Mouse (Mus musculus): Measurements from ENCODE around the gene Tigd3. TPM values are rescaled to one million over a fixed set of nuclear protein-coding genes. Genes with fewer than 3 reads are reported as not detected.

The Tigd3 gene
- polyA plus RNA-seq, 1 experiment, result 0.94 TPM

DNA sequence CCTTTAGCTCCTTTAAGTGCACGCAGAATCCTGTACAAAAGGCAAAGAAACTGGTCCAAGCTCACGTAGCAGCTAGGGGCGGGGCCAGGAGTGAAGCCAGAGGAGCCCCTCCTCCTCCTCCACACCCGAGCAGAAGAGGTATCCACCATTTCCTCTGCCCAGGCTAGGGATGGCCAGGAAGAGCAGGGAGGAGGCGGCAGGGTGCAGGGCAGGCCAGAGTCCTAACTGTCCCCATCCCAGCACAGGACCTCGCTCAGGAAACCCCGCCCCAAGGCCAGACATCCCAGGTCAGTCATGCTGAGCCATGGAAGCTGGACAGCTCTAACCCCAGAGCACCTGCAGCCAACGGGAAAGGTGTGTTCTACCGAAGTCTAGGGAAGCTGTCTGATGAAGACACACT, 27.8 kb upstream of the Tigd3 start:
- H3K27ac ChIP-seq (ENCODE audit: control insufficient read depth, insufficient read depth, low read depth, low read length), result no peak overlapping the region
- TF ChIP-seq CTCF (IDR thresholded peaks at IDR 0.05; ENCODE audit: control insufficient read depth, insufficient read depth, insufficient replicate concordance, low read depth, low read length) (no peak), POLR2A (IDR thresholded peaks at IDR 0.05; ENCODE audit: control insufficient read depth, low read depth, low read length) (no peak)
- H3K4me1 ChIP-seq (ENCODE audit: control insufficient read depth, insufficient read depth, low read length), result peaks cover 14% of the 10 kb centered on the region
- H3K4me3 ChIP-seq (ENCODE audit: control insufficient read depth, low read depth, low read length), result no peak overlapping the region
- no peaks in the 10 kb centered on the region for H3K36me3 ChIP-seq (ENCODE audit: control insufficient read depth, insufficient read depth, low read length)
- no peaks in the 10 kb centered on the region for H3K27me3 ChIP-seq (ENCODE audit: control insufficient read depth, insufficient read depth, low read length)

DNA sequence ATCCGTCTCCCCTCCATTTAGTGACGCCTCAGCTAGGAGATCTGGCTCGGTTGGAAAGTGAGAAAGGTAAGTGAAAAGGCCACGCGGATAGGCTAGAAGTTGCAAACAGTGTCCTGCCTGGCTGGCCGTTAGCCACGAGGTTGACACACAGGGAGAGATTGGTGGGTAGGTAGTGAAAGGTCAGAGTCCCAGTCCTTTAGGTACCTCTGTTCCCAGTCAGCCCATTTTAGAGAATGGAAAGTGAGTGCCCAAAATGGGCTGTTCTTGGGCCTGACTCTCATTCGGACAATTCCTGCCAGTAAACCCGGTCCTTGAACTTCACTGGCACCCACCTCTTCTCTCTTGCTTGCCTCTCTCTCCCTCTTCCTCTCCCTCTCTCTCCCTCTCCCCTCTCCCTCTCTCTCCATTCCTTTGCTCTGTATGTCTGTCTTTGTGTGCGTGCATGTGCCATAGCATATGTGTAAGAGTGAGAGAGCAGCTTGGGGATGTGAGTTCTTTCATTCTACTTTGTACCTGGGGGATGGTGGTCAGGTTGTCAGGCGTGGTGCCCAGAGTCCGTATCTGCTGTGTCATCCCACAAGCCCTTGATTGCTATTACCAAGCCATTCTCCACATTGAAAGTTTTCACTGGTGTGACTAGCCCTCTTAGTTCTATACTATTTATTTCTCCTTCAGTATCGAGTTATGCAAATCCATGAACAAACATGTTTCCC, 19.2 kb upstream of the Tigd3 start, which contains the start of gene Dpf2:
Gene Dpf2, minus strand, starts transcription at position 4 of the 713 bp plus-strand sequence.
- Histone ChIP-seq H3K27me3 (ENCODE audit: control insufficient read depth, insufficient read depth, low read length) (no peaks in the 10 kb centered on the region), H3K27ac (ENCODE audit: control insufficient read depth, insufficient read depth, low read depth, low read length) (peak within 1 kb of the TSS; percentile 73), H3K4me1 (ENCODE audit: control insufficient read depth, insufficient read depth, low read length) (peaks cover 11% of the 10 kb centered on the region), H3K4me3 (ENCODE audit: control insufficient read depth, low read depth, low read length) (peak within 1 kb of the TSS; percentile 96), H3K36me3 (ENCODE audit: control insufficient read depth, insufficient read depth, low read length) (no peaks in the 10 kb centered on the region)
- TF ChIP-seq POLR2A (IDR thresholded peaks at IDR 0.05; ENCODE audit: control insufficient read depth, low read depth, low read length) (no peak; the same call in 1 of the 2 replicates), CTCF (IDR thresholded peaks at IDR 0.05; ENCODE audit: control insufficient read depth, insufficient read depth, insufficient replicate concordance, low read depth, low read length) (no peak)

DNA sequence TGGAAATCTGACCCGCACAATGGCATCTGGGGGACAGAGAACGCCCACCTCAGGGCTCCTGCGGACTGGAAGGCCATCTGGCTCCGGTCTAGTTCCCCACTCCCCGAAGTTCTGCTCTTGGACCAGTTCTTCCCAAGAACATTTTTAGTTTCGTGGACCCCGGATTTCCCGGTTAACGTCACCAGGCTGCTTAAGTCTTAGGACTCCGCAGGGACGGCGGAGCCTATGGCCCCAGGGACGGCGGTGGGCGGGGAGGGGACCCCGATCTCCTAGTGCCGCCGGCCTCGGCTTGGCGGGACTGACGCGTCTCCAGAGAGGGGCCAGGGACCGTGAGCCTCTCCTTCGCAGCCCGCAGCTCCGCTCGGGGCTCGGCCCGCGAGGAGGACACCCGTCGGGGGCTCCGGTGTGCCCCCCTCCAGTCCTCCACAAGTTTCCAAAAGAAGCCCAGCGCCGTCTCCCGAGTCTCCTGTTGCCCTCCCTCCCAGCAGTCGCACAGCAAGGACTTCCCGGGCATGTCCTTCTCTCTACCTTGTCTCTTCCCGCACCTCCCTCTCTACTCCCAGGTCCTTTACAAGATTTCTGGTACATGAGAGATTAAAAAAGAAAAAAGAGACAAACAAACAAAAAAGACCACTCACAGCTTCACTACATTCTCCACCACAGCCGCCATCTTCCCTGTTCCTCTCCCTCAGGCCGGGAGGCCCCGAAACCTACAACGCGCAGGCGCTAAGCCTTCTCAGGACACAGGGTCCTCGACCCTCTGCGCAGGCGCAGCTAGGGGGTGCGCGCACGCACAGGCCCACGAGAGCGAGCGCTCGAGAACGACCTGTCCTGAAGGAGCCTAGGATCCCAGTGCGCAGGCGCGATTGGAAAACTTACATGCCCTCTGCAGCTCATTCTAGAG, 18.4 kb upstream of the Tigd3 start:
- H3K27me3 ChIP-seq (ENCODE audit: control insufficient read depth, insufficient read depth, low read length), result no peaks in the 10 kb centered on the region
- peaks cover 11% of the 10 kb centered on the region for H3K4me1 ChIP-seq (ENCODE audit: control insufficient read depth, insufficient read depth, low read length)
- H3K27ac ChIP-seq (ENCODE audit: control insufficient read depth, insufficient read depth, low read depth, low read length), result peak overlapping the region; percentile 73
- no peaks in the 10 kb centered on the region for H3K36me3 ChIP-seq (ENCODE audit: control insufficient read depth, insufficient read depth, low read length)
- TF ChIP-seq POLR2A (IDR thresholded peaks at IDR 0.05; ENCODE audit: control insufficient read depth, low read depth, low read length) (peak; percentile 95), CTCF (IDR thresholded peaks at IDR 0.05; ENCODE audit: control insufficient read depth, insufficient read depth, insufficient replicate concordance, low read depth, low read length) (no peak)
- peak overlapping the region; percentile 96 for H3K4me3 ChIP-seq (ENCODE audit: control insufficient read depth, low read depth, low read length)

- Histone ChIP-seq H3K36me3 (ENCODE audit: control insufficient read depth, insufficient read depth, low read length) (peaks cover 4% of the 10 kb centered on the region; the same call in 1 of the 2 replicates), H3K27ac (ENCODE audit: control insufficient read depth, insufficient read depth, low read depth, low read length) (peak overlapping the region; percentile 73), H3K27me3 (ENCODE audit: control insufficient read depth, insufficient read depth, low read length) (no peaks in the 10 kb centered on the region), H3K4me3 (ENCODE audit: control insufficient read depth, low read depth, low read length) (peak overlapping the region; percentile 96), H3K4me1 (ENCODE audit: control insufficient read depth, insufficient read depth, low read length) (peaks cover 11% of the 10 kb centered on the region)
- TF ChIP-seq CTCF (IDR thresholded peaks at IDR 0.05; ENCODE audit: control insufficient read depth, insufficient read depth, insufficient replicate concordance, low read depth, low read length) (no peak), POLR2A (IDR thresholded peaks at IDR 0.05; ENCODE audit: control insufficient read depth, low read depth, low read length) (no peak)
Observed at GRCm38 (mm10) chr19:5911430-5912102, 17.6 kb upstream of the Tigd3 start.

DNA sequence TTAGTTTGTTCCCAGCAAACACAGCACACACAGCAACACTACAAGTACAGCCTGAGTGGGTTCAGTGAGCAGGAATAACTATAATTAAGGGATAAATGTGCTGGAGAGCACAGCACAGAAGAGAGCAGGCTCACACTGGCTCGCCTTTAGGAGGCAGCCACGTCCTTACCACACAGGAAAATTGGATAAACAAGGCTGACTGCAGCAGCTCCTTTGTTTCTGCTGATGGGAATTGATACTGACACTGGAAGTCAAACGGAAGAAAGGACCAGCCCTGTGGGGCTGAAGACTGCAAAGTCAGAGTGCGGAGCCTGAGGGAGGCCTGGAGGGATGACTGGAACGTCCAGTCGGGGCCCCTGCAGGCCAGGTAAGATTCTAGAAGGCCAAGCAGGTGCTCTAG, 16.3 kb upstream of the Tigd3 start:
- Histone ChIP-seq H3K36me3 (ENCODE audit: control insufficient read depth, insufficient read depth, low read length) (peaks cover 6% of the 10 kb centered on the region; the same call in 1 of the 2 replicates), H3K4me1 (ENCODE audit: control insufficient read depth, insufficient read depth, low read length) (peaks cover 11% of the 10 kb centered on the region), H3K4me3 (ENCODE audit: control insufficient read depth, low read depth, low read length) (no peak overlapping the region), H3K27ac (ENCODE audit: control insufficient read depth, insufficient read depth, low read depth, low read length) (no peak overlapping the region), H3K27me3 (ENCODE audit: control insufficient read depth, insufficient read depth, low read length) (no peaks in the 10 kb centered on the region)
- TF ChIP-seq CTCF (IDR thresholded peaks at IDR 0.05; ENCODE audit: control insufficient read depth, insufficient read depth, insufficient replicate concordance, low read depth, low read length), result no peak
- no peak for TF ChIP-seq POLR2A (IDR thresholded peaks at IDR 0.05; ENCODE audit: control insufficient read depth, low read depth, low read length)

- H3K27me3 ChIP-seq (ENCODE audit: control insufficient read depth, insufficient read depth, low read length), result no peaks in the 10 kb centered on the region
- peaks cover 12% of the 10 kb centered on the region for H3K36me3 ChIP-seq (ENCODE audit: control insufficient read depth, insufficient read depth, low read length)
- peaks cover 5% of the 10 kb centered on the region; the same call in 1 of the 2 replicates for H3K4me1 ChIP-seq (ENCODE audit: control insufficient read depth, insufficient read depth, low read length)
- TF ChIP-seq CTCF (IDR thresholded peaks at IDR 0.05; ENCODE audit: control insufficient read depth, insufficient read depth, insufficient replicate concordance, low read depth, low read length), result no peak
- no peak for TF ChIP-seq POLR2A (IDR thresholded peaks at IDR 0.05; ENCODE audit: control insufficient read depth, low read depth, low read length)
- H3K4me3 ChIP-seq (ENCODE audit: control insufficient read depth, low read depth, low read length), result no peak overlapping the region
- H3K27ac ChIP-seq (ENCODE audit: control insufficient read depth, insufficient read depth, low read depth, low read length), result no peak overlapping the region
Observed at GRCm38 (mm10) chr19:5907275-5907674, 13.3 kb upstream of the Tigd3 start.
